Mouse (Mus musculus) CH12F3 (cell line): ENCODE data around the gene Grid2.

Experiments used
- in situ Hi-C: fragments of 300-500 bp; cut with MboI; formaldehyde crosslinking; loops from 2 replicates; pipeline ENCODE4 v1.14.3; 2020; ENCODE audit warnings: low sequenced_read_pairs

The Grid2 gene

GRCm38 (mm10) chr6:64047950-64048349, 792.3 kb downstream of the Grid2 start:
- in situ Hi-C loops = no loop called here

DNA sequence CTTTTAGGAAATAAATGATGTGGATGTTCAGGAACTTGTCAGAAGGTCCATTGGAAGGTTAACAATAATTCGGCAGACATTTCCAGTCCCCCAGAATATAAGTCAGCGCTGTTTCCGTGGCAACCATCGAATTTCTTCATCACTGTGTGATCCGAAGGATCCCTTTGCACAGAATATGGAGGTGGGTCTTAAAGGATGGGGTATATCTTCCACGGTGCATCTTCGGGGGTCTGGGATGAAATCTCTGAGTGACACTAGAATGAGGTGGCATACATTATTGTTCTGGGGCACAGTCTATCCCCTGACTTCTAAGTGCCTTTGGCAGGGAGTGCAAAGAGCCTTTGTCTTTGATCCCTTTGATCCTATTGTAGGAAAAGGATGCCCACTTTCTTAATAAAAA, 808.2 kb downstream of the Grid2 start:
- in situ Hi-C loops = no loop called here

DNA sequence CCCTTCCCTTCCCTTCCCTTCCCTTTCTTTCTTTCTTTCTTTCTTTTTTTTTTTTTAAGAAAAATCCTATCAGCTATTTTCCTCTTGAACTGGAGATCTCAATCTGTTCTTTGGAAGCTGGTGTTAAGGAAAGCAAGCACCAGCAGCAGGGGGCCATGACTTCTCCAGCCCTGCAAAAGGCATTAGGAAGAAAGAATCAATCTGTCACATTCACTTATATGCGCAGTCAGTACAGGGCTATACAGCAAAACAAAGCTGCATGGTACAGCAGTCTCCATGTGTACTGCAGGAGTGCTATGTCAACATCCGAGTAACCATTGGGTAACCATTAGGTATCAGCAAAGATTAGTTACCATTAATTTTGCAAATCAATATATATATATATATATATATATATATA, 809.0 kb downstream of the Grid2 start:
- in situ Hi-C loops = no loop called here

- in situ Hi-C loops = no loop called here
Observed at GRCm38 (mm10) chr6:64073406-64073805, 817.7 kb downstream of the Grid2 start.

DNA sequence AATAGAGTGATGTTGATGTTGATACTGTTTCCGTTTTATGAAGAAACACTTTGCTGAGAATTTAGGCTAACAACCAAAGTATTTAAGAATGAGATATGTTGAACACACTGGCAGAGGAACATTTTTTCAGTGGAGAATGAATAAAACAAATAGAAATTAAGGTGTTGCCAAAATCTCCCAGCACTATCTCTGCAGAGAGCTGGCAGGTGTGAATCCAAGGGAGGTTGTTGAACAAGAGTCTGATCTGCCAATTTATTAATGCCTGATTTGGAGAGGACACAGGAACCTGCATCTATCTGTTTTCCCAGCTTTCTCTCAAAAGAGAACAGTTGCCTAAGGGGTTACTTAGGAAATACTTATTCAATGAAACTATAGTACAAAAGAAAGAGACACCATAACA, 822.2 kb downstream of the Grid2 start:
- in situ Hi-C loops = no loop called here

DNA sequence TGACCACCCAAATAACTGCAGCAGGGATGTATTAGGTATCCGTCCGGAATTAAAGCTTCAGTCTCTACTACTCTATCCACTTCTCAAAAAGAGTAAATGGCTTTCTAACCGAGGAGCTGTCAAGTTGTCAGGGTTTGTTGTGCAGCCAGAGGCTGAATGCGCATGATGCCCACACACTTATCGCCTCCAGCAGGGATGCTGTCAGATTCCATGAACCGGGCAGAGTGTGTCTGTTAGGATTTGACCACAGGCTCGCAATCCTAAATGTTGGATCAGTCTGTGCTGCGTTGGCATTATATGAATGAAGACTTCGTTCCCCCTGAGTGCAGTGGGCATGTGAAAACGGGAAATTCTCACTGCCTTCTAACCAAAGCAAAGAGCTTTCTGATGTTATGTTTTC, 843.0 kb downstream of the Grid2 start:
- in situ Hi-C loops = no loop called here

DNA sequence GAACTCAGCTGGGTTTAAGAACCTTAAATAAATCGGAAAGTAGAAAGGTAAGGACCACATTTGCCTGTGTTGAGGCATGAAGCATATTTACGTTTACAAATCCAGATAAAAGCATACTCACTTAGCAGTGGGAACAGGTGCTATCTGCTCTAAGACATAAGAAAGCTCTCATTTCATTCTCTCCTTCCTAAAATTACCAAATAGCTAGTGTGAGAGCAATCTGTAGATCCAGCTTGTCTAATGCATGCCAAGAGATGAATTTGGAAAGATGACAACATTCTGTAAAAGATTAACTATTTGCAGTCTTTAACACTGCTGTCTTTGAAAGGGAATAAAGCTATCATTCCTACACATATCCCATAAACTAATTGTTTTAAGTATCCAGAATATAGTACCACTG, 858.9 kb downstream of the Grid2 start:
- in situ Hi-C loops = no loop called here

- in situ Hi-C loops = no loop called here
Observed at GRCm38 (mm10) chr6:64136275-64136674, 880.6 kb downstream of the Grid2 start.

GRCm38 (mm10) chr6:64148613-64149012, 892.9 kb downstream of the Grid2 start:
- in situ Hi-C loops = no loop called here

DNA sequence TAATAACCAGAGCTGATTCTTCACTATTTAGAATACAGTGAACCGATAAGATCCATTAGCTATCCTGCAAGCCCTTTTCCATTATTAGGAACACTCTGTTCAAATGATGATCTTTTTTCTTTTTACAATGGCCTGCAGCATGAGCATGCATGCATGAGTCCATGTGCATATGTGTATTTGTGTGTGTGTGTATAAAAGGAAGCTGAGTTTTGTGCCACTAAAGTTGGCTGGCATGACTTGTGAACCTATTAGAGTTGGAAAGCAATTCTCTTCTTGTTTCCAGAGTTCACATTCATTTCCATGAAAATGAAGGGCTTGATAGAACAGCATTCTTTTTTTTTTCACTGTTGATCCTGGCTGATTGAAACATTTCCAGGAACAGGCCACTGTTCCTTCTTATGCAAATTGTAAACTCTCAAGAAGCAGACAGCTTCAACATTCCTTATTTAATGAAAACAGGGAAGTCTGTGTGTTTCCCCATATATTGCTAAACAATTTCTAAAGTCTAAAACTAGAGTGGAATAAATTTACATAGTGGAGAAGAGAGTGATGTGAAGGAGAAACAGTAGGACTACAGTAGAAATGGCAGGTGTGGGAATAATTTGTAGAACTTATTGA, 919.4 kb downstream of the Grid2 start:
- in situ Hi-C loops = no loop called here

DNA sequence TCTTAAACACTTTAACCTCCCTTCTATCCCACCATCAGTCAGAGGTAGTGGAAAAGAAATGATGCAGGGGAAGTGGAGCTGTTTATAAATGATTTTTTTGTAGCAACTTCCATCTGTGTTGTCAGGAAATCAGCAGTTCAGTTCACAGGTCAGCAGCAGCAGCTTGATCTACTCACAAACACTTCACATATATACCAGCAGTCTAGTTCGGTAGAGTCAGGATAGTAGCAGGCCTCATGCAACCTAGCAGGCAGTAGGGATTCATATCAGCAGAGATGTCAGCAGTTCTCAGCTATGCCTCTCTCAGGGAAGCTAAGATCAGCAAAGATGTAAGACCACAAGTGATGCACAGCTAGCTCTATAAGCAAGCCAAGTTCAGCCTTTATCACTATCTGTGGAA, 938.0 kb downstream of the Grid2 start:
- in situ Hi-C loops = no loop called here

DNA sequence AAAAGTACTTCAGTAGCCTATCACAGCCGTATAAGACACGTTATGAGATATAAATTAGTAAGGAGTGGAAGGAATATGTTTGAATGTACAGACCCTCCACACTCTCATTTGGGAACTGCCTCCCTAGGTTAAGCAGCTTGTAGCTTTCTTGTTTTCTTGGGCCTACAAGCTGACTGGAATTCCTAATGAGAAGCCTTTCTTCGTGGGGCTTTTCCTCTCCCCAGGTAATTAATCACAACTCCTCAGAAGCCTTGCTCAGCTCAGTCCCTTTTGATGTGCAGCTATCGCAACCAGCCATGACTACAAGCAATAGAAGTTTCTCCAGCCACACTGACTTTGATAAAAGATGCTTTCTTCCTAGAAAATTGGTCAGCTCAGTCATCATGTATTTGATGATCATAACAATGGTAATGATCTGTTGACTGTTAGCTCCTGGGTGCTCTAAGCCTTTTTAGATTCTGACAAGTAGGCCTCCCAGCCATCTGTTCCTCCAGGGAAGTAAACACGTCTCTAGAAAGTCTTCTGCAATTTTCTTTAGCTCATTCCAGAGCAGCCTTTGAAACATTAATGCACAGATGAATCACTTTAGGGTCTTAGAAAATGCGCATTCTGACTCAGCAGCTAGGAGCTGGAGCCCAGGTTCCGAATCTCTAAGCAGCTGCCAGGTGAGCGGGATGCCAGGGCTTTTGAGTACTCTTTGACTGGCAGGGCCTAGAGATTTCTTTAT, 946.9 kb downstream of the Grid2 start:
- in situ Hi-C loops = no loop called here

GRCm38 (mm10) chr6:64236351-64236750, 980.7 kb downstream of the Grid2 start:
- in situ Hi-C loops = no loop called here

DNA sequence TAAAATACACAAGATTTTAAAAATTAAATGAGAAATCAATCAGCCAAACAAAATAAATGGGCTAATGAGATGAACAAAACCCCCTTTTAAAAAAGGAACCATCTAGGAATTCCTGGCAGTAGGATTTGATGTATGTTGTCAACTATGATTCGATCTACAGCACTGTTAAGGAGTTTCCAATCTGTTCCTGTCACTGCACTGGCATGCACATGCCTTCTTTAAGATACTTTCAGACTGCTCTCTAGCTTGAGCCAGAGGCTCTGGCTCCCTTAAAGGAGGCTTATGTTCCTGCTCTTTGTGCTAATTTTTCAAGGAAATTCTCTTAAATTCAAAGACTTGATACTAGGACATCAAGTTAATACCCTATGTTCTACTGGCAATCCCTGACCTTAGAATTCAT, 984.9 kb downstream of the Grid2 start:
- in situ Hi-C loops = no loop called here

GRCm38 (mm10) chr6:64245951-64246350, 990.3 kb downstream of the Grid2 start:
- in situ Hi-C loops = no loop called here

GRCm38 (mm10) chr6:64251041-64251440, 995.4 kb downstream of the Grid2 start:
- in situ Hi-C loops = no loop called here

DNA sequence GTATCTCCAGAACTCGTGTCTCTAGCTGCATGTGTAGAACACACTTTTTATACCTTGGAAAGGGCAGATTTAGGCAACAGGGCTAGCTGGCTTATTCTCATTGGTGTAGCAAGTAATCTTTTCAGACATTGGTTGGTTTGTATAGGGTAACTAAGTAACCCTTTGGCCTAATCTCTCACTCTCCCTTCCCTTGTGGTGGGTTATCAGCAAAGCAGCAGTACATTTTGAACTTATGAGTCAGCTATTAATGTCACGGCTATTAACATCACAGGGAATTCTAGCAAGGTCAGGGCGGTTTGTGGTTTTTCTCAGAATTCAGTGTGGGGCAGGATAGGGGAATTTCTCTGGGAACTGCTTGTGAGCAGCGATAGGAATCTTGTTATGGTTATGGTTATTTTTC, 1007.8 kb downstream of the Grid2 start:
- in situ Hi-C loops = no loop called here

- in situ Hi-C loops = no loop called here
Observed at GRCm38 (mm10) chr6:64264224-64264623, 1008.5 kb downstream of the Grid2 start.

- in situ Hi-C loops = no loop called here
Observed at GRCm38 (mm10) chr6:64274319-64275114, 1018.8 kb downstream of the Grid2 start.

DNA sequence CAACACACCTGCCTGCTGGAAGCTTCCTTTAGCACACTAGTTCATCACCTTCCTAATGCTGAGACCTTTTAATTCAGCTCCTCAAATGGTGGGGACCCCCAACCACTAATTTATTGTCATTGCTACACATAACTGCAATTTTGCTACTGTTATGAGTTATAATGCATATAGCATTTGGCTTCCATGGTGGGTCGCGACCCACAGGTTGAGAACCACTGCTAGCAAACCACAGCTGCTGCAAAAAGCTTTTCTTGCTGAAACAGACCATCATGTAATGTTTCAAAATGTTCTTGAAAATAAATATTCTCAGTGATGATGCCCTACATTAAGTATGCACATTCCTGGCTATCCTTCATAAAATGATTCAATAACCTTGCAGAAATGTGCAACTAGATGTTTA, 1024.3 kb downstream of the Grid2 start:
- in situ Hi-C loops = no loop called here

GRCm38 (mm10) chr6:64293761-64294160, 1038.1 kb downstream of the Grid2 start:
- in situ Hi-C loops = no loop called here

DNA sequence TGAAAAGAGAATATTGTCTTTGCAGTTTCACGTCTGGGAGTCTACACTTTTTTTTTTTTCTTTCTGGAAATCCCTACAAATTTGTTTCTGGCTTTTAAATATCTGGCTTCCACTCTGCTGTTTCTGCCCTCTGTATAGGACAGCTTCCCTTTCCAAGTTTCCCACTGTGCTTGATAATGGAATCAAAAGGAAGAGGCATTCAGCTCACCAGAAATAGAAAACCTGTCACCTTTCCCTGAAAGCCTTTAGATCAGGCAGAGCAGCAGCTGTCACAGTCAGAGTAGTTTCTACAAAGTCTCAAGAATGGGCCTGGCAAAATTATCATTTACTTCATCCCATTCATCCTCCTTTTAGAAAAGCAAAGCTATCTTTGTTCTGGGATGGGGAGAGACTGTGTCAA, 1042.0 kb downstream of the Grid2 start:
- in situ Hi-C loops = no loop called here
